Mouse (Mus musculus) kidney, postnatal 0 days (tissue): ENCODE measurements at regions not wholly inside any gene's neighbourhood (a gene's known extent, or its start where the extent isn't known, plus 50 kb on each side); places are given as distances from the start of the nearest gene placed in this dataset.

Experiments
- ATAC-seq: fragments of 200-750 bp; cut with Nextera tagmentation; replicated peaks from 2 replicates; pipeline ENCODE4 v1.8.0; 2017; ENCODE audit warnings: low read depth, moderate number of reproducible peaks, moderate TSS enrichment, moderate library complexity; ENCODE audit not compliant: low FRiP score
- DNase-seq: peaks from one replicate; pipeline ENCODE4 v3.0.0-alpha.2; 2016; ENCODE audit warnings: low spot score
- H3K27ac ChIP-seq: fragments of 300-500 bp; sonication (generic); 2 replicates; pipeline ENCODE4 v1.5.1; 2014; ENCODE audit warnings: mild to moderate bottlenecking
- H3K27me3 ChIP-seq: fragments of 300-500 bp; sonication (generic); 2 replicates; pipeline ENCODE4 v1.6.1; 2014; ENCODE audit warnings: low read length, mixed read lengths; ENCODE audit not compliant: insufficient read depth
- H3K36me3 ChIP-seq: fragments of 300-500 bp; sonication (generic); 2 replicates; pipeline ENCODE4 v1.6.1; 2014; ENCODE audit warnings: low read length, mixed read lengths; ENCODE audit not compliant: insufficient read depth
- H3K4me1 ChIP-seq: fragments of 300-500 bp; sonication (generic); replicated peaks from 2 replicates; pipeline ENCODE4 v1.6.1; 2014; ENCODE audit warnings: antibody characterized with exemption, low read length, mixed read lengths; ENCODE audit not compliant: insufficient read depth
- H3K4me2 ChIP-seq: fragments of 300-500 bp; sonication (generic); 2 replicates; pipeline ENCODE4 v1.6.1; 2014; ENCODE audit warnings: mild to moderate bottlenecking, low read length, moderate library complexity, mixed read lengths
- H3K4me3 ChIP-seq: fragments of 300-500 bp; sonication (generic); replicated peaks from 2 replicates; pipeline ENCODE4 v1.5.1; 2014; ENCODE audit warnings: low read depth, low read length
- H3K9ac ChIP-seq: fragments of 300-500 bp; sonication (generic); 2 replicates; pipeline ENCODE4 v1.6.1; 2014; ENCODE audit warnings: low read depth, low read length
- H3K9me3 ChIP-seq: fragments of 300-500 bp; sonication (generic); replicated peaks from 2 replicates; pipeline ENCODE4 v1.6.1; 2016; ENCODE audit warnings: low read length, inconsistent platforms, mixed read lengths
- CTCF ChIP-seq: IDR thresholded peaks from 2 replicates; pipeline ENCODE4 v1.5.1; 2016; ENCODE audit warnings: antibody characterized with exemption, low read depth, mild to moderate bottlenecking, moderate library complexity
- WGBS: fragments of 180-500 bp; shearing (Covaris S2); extraction: QIAGEN DNeasy Blood & Tissue Kit; methylation state at CpG from one replicate; pipeline ENCODE4 v1.1.7; 2014; 5-methylcytosine and 5-hydroxymethylcytosine counted together

- H3K27me3 ChIP-seq: no peaks in the 10 kb centered on the region
- no peak overlapping the region for H3K4me2 ChIP-seq
- no peaks in the 10 kb centered on the region for H3K36me3 ChIP-seq
- ATAC-seq (no peak), DNase-seq (no peak)
- no peak overlapping the region for H3K4me3 ChIP-seq
- H3K27ac ChIP-seq: no peak overlapping the region
- H3K9me3 ChIP-seq: no peaks in the 10 kb centered on the region
- no peak overlapping the region for H3K9ac ChIP-seq
- H3K4me1 ChIP-seq: no peaks in the 10 kb centered on the region
- TF ChIP-seq CTCF: no peak
- WGBS: 87% methylated on average over 5 of the region's 5 CpGs
Measured at GRCm38 (mm10) chr7:36863745-36864144, 165.8 kb downstream of the Tshz3 start.

GRCm38 (mm10) chr7:36864675-36865074 lies 166.8 kb downstream of the Tshz3 start:
- Histone ChIP-seq H3K9me3 (no peaks in the 10 kb centered on the region), H3K4me2 (no peak overlapping the region), H3K4me1 (no peaks in the 10 kb centered on the region), H3K36me3 (no peaks in the 10 kb centered on the region), H3K27me3 (no peaks in the 10 kb centered on the region), H3K9ac (no peak overlapping the region), H3K27ac (no peak overlapping the region), H3K4me3 (no peak overlapping the region)
- 70% methylated on average over 4 of the region's 4 CpGs for WGBS
- ATAC-seq (no peak), DNase-seq (no peak)
- TF ChIP-seq CTCF: no peak

GRCm38 (mm10) chr7:36866602-36867001 lies 168.7 kb downstream of the Tshz3 start:
- Histone ChIP-seq H3K36me3 (no peaks in the 10 kb centered on the region), H3K4me1 (no peaks in the 10 kb centered on the region), H3K27me3 (no peaks in the 10 kb centered on the region), H3K27ac (no peak overlapping the region), H3K9me3 (no peaks in the 10 kb centered on the region), H3K4me3 (no peak overlapping the region), H3K9ac (no peak overlapping the region), H3K4me2 (no peak overlapping the region)
- 38% methylated on average over 12 of the region's 12 CpGs for WGBS
- DNase-seq (no peak), ATAC-seq (no peak)
- no peak for TF ChIP-seq CTCF

GRCm38 (mm10) chr7:36874004-36874403 lies 176.1 kb downstream of the Tshz3 start:
- H3K4me1 ChIP-seq: no peaks in the 10 kb centered on the region
- no peaks in the 10 kb centered on the region for H3K36me3 ChIP-seq
- H3K4me2 ChIP-seq: no peak overlapping the region
- no peaks in the 10 kb centered on the region for H3K27me3 ChIP-seq
- WGBS: 77% methylated on average over 5 of the region's 5 CpGs
- H3K4me3 ChIP-seq: no peak overlapping the region
- H3K9ac ChIP-seq: no peak overlapping the region
- H3K9me3 ChIP-seq: no peaks in the 10 kb centered on the region
- no peak for DNase-seq
- ATAC-seq: no peak
- no peak overlapping the region for H3K27ac ChIP-seq
- TF ChIP-seq CTCF: no peak

GRCm38 (mm10) chr7:36877686-36878085 lies 179.8 kb downstream of the Tshz3 start:
- Histone ChIP-seq H3K27me3 (no peaks in the 10 kb centered on the region), H3K4me1 (no peaks in the 10 kb centered on the region), H3K4me2 (no peak overlapping the region), H3K27ac (no peak overlapping the region), H3K9me3 (no peaks in the 10 kb centered on the region), H3K9ac (no peak overlapping the region), H3K36me3 (no peaks in the 10 kb centered on the region), H3K4me3 (no peak overlapping the region)
- TF ChIP-seq CTCF: no peak
- WGBS: 14% methylated on average over 7 of the region's 7 CpGs
- ATAC-seq (no peak), DNase-seq (no peak)

- 63% methylated on average over 18 of the region's 18 CpGs for WGBS
- no peak for TF ChIP-seq CTCF
- DNase-seq (no peak), ATAC-seq (no peak)
- no peak overlapping the region for H3K4me2 ChIP-seq
- H3K27ac ChIP-seq: no peak overlapping the region
- H3K4me1 ChIP-seq: no peaks in the 10 kb centered on the region
- H3K9ac ChIP-seq: no peak overlapping the region
- H3K36me3 ChIP-seq: no peaks in the 10 kb centered on the region
- no peaks in the 10 kb centered on the region for H3K27me3 ChIP-seq
- no peaks in the 10 kb centered on the region; the same call in 1 of the 2 replicates for H3K9me3 ChIP-seq
- H3K4me3 ChIP-seq: no peak overlapping the region
Measured at GRCm38 (mm10) chr7:36892776-36893500, 195.0 kb downstream of the Tshz3 start.

GRCm38 (mm10) chr7:36896339-36896738 lies 198.4 kb downstream of the Tshz3 start:
- WGBS: 64% methylated on average over 12 of the region's 12 CpGs

More at GRCm38 (mm10) chr7:36896339-36896738, 198.4 kb downstream of the Tshz3 start:
- Histone ChIP-seq H3K4me3 (no peak overlapping the region), H3K27me3 (no peaks in the 10 kb centered on the region), H3K36me3 (no peaks in the 10 kb centered on the region), H3K9me3 (no peaks in the 10 kb centered on the region), H3K27ac (no peak overlapping the region), H3K4me2 (no peak overlapping the region), H3K4me1 (no peaks in the 10 kb centered on the region), H3K9ac (no peak overlapping the region)
- DNase-seq: no peak
- no peak for TF ChIP-seq CTCF
- ATAC-seq: no peak
